Mouse (Mus musculus) layer of hippocampus, adult 9-11 months (tissue): ENCODE data around the gene Parpbp.

ENCODE experiments used
- DNase-seq: peaks from one replicate; pipeline ENCODE4 v3.0.0; 2022

Parpbp gene

GRCm38 (mm10) chr10:88146707-88147477 lies at the start of gene Parpbp, which contains the start of gene Nup37:
TSS of gene Parpbp (minus strand) at chr10:88146941.
TSS of gene Nup37 (plus strand) at chr10:88146992.
- peak; percentile 79 for DNase-seq

GRCm38 (mm10) chr10:88167438-88168077 lies 20.8 kb upstream of the Parpbp start:
- DNase-seq = no peak

GRCm38 (mm10) chr10:88166158-88166557 lies 19.4 kb upstream of the Parpbp start:
- DNase-seq = no peak

- DNase-seq = no peak
Measured at GRCm38 (mm10) chr10:88162676-88163075, 15.9 kb upstream of the Parpbp start.

- DNase-seq = no peak
Measured at GRCm38 (mm10) chr10:88162096-88162495, 15.4 kb upstream of the Parpbp start.

- no peak for DNase-seq
Measured at GRCm38 (mm10) chr10:88151658-88152057, 4.9 kb upstream of the Parpbp start.

GRCm38 (mm10) chr10:88150381-88150780 lies 3.6 kb upstream of the Parpbp start:
- DNase-seq = no peak

- DNase-seq = no peak
Measured at GRCm38 (mm10) chr10:88146187-88146586, 554 bp downstream of the Parpbp start.

- DNase-seq = no peak
Measured at GRCm38 (mm10) chr10:88135630-88136029, 11.1 kb downstream of the Parpbp start.

GRCm38 (mm10) chr10:88119721-88120120 lies 27.0 kb downstream of the Parpbp start:
- DNase-seq = no peak

- DNase-seq = no peak
Measured at GRCm38 (mm10) chr10:88113290-88113689, 33.5 kb downstream of the Parpbp start.

GRCm38 (mm10) chr10:88106169-88106568 lies 40.6 kb downstream of the Parpbp start:
- DNase-seq = no peak

GRCm38 (mm10) chr10:88090772-88091171 lies 56.0 kb downstream of the Parpbp start, which contains the start of gene Pmch:
TSS of gene Pmch (plus strand) at chr10:88091072.
- DNase-seq = no peak

GRCm38 (mm10) chr10:88067377-88067776 lies 79.4 kb downstream of the Parpbp start:
- DNase-seq = no peak

- DNase-seq = no peak
Measured at GRCm38 (mm10) chr10:88064872-88065271, 81.9 kb downstream of the Parpbp start.

GRCm38 (mm10) chr10:88063436-88063835 lies 83.3 kb downstream of the Parpbp start:
- no peak for DNase-seq

- DNase-seq = peak; percentile 72
Measured at GRCm38 (mm10) chr10:88056950-88057649, 89.6 kb downstream of the Parpbp start.

- DNase-seq = no peak
Measured at GRCm38 (mm10) chr10:88054233-88054985, 92.3 kb downstream of the Parpbp start.

- DNase-seq = no peak
Measured at GRCm38 (mm10) chr10:88046098-88046771, 100.5 kb downstream of the Parpbp start.

GRCm38 (mm10) chr10:88044297-88044696 lies 102.4 kb downstream of the Parpbp start:
- DNase-seq = no peak
